Comparison of ENCODE assay signal across 8 mouse cellular contexts in the genomic region with DNA sequence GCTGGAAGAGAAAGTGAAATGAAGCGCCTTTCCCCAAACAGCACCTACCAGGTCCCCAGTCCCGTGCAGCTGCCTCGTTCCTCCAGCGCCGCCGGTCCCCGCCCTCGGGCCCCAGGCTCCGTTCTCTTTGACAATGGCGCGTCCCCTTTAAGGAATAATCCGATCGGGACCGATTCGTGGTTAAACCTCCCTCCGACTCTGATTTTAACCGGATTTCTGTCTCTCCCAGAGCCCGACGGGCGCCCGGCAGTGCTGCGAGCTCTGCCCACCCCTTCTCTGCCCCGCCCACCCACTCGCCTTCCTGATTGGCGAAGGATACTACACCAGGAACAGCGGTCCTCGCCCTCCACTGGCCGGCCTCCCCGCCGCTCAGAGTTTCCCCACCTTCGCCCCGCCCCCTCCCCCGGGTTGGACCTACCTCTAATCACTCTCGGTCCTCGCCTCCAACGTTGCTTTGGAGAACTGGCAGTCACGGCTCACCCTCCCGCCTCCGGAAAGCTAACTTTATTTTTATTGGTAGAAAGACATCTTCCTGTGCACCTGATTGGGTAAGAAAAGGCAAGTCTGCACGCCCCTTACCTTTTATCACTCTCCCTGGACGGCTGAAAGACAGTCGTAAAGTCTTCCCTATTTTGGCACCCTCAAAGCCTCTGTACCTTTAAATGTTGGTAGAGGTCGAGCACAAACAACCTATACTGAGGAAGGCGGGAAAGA. TPM values are rescaled to one million over a fixed set of nuclear protein-coding genes. Genes with fewer than 3 reads are reported as not detected.
DNase-seq lines count a peak whose midpoint lies in the region; ATAC-seq lines count a peak whose summit lies in the region.

Fryl (minus strand) TSS at position 268 of the 714 bp plus-strand sequence.

- DNase-seq in MEL-GATA-1-ER (ENCODE audit: extremely low read depth, low read depth): peak; percentile 99
- peak; percentile 89 for DNase-seq in cerebellum, adult 8-10 months
- DNase-seq in forelimb bud, embryonic 11.5 days (ENCODE audit: low read depth, low spot score): peak; percentile 96
- DNase-seq in layer of hippocampus, adult 9-10 months (ENCODE audit: low spot score): peak; percentile 97
- DNase-seq in ovary, postnatal 10 days (ENCODE audit: low spot score): peak; percentile 66
- DNase-seq in thymus, postnatal 10 days (ENCODE audit: low spot score in 2 of 2): peak; percentile 95 to 96

- H3K9me3 ChIP-seq in lung, embryonic 16.5 days (ENCODE audit: control insufficient read depth, low read length): no peaks in the 10 kb centered on the region

- H3K36me3 ChIP-seq in lung, embryonic 16.5 days (ENCODE audit: control insufficient read depth, insufficient read depth, low read length): no peaks in the 10 kb centered on the region

- H3K9ac ChIP-seq in lung, embryonic 16.5 days (ENCODE audit: low read length): peak within 1 kb of the TSS; percentile 91

- under 1% methylated on average over 43 of the region's 44 CpGs for WGBS in lung, embryonic 16.5 days

- H3K4me3 ChIP-seq in lung, embryonic 16.5 days (ENCODE audit: low read length): peak within 1 kb of the TSS; percentile 99

- no peaks in the 10 kb centered on the region for H3K27me3 ChIP-seq in lung, embryonic 16.5 days (ENCODE audit: control insufficient read depth, insufficient read depth, low read depth, low read length)

- peak within 1 kb of the TSS; percentile 90 for H3K27ac ChIP-seq in lung, embryonic 16.5 days (ENCODE audit: low read length)

- H3K4me1 ChIP-seq in lung, embryonic 16.5 days (replicated peaks; ENCODE audit: control insufficient read depth, insufficient read depth, low read length): peaks cover 9% of the 10 kb centered on the region

- H3K4me2 ChIP-seq in lung, embryonic 16.5 days (ENCODE audit: low read depth, low read length): peak within 1 kb of the TSS; percentile 75

- peak; percentile 96 to 97 for ATAC-seq in hematopoietic stem cell, adult 5-6 weeks (replicated peaks in 1 of 2; ENCODE audit: insufficient read depth in 1 of 2, low FRiP score in 2 of 2, low TSS enrichment in 1 of 2, low read depth in 1 of 2, poor library complexity in 2 of 2, severe bottlenecking in 2 of 2)
- ATAC-seq in lung, embryonic 16.5 days (ENCODE audit: low read depth): peak; percentile 99

RNA-seq across cellular contexts. Expression of gene Fryl, which starts in this region (rescaled TPM):
- total RNA-seq in hematopoietic stem cell, adult 5-6 weeks (2017): 73.7 and 73.9 TPM in 2 replicates
- polyA plus RNA-seq in lung, embryonic 16.5 days (2015; fragmentation: Nextera tagmentation; extraction: Ambion mirVana): 20.3 and 20.4 TPM in 2 replicates

Comparison
In these comparisons a context has a peak if more than half of its experiments do, and no peak if none do; other contexts are left out.
1. Peak in every context shown above with its lines: DNase-seq, ATAC-seq, H3K4me3 ChIP-seq and H3K27ac ChIP-seq.